Mouse (Mus musculus): ENCODE data around the gene Zfp652.

DNA sequence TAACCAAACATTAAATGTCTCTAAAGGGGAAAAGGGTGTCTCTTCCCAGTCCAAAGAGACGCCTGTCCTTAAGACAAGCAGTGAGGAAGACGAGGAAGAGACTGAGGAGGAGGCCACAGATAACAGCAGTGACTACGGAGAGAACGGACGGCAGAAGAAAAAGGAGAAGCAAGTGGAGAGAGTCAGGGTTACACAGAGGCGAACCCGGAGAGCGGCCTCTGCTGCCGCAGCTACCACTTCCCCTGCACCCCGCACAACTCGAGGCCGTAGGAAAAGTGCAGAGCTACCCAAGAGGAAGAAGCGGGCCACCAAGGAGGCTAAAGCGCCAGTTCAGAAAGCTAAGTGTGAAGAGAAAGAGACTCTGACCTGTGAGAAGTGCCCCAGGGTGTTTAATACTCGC is 37.1 kb downstream of the Zfp652 start:
- TF ChIP-seq GATA1 (IDR thresholded peaks at IDR 0.05; ENCODE audit: borderline replicate concordance, low read length) = no peak
- TF ChIP-seq FLI1 (IDR thresholded peaks at IDR 0.05; ENCODE audit: low read length) = no peak

Data from megakaryocyte, embryonic 14.5 days (primary cell).